Mouse (Mus musculus) left cerebral cortex, postnatal 4 days (tissue): ENCODE data around the gene Kansl2. TPM values are rescaled to one million over a fixed set of nuclear protein-coding genes. Genes with fewer than 3 reads are reported as not detected.
"Not testable (repeated sequence)": the region's sequence is repeated elsewhere in the genome, so short reads cannot be mapped to it uniquely, and the experiment has no call there.

Experiments
- DNase-seq: peaks from one replicate; pipeline ENCODE4 v3.0.0-alpha.2; 2022
- intact Hi-C: fragments of 180-260 bp; cut with DNase I; formaldehyde crosslinking; loops from one replicate; pipeline ENCODE4 v1.15.1; 2025
- total RNA-seq, 2 experiments: library from RNA; stranded (reverse); gene quantifications; 2 replicates each; pipeline ENCODE4 v1.2.3; 2021

The Kansl2 gene
- total RNA-seq, 2 experiments from 2014 or later, result 72.2 to 77.1 TPM

- DNase-seq, result no peak
- intact Hi-C loops, result no loop called here
These were observed 3.9 kb upstream of the Kansl2 start for GRCm38 (mm10) chr15:98537923-98538322.

GRCm38 (mm10) chr15:98536828-98537510 is 2.9 kb upstream of the Kansl2 start:
- intact Hi-C loops, result no loop called here
- no peak for DNase-seq

GRCm38 (mm10) chr15:98535921-98536320 is 1.9 kb upstream of the Kansl2 start:
- intact Hi-C loops, result no loop called here
- no peak for DNase-seq

- intact Hi-C loops, result no loop called here
- no peak for DNase-seq
These were observed 981 bp downstream of the Kansl2 start for GRCm38 (mm10) chr15:98533035-98533531.

GRCm38 (mm10) chr15:98532281-98532680 is 1.8 kb downstream of the Kansl2 start:
- intact Hi-C loops, result no loop called here
- no peak for DNase-seq

- intact Hi-C loops, result no loop called here
- DNase-seq, result no peak
These were observed 5.9 kb downstream of the Kansl2 start for GRCm38 (mm10) chr15:98528066-98528563.

- intact Hi-C loops, result no loop called here
- DNase-seq, result no peak
These were observed 6.8 kb downstream of the Kansl2 start for GRCm38 (mm10) chr15:98527056-98527771.

GRCm38 (mm10) chr15:98526057-98526456 is 8.0 kb downstream of the Kansl2 start:
- intact Hi-C loops, result no loop called here
- DNase-seq, result no peak

- intact Hi-C loops, result no loop called here
- no peak for DNase-seq
These were observed 12.8 kb downstream of the Kansl2 start for GRCm38 (mm10) chr15:98521245-98521644.

GRCm38 (mm10) chr15:98517380-98518355 is 16.4 kb downstream of the Kansl2 start:
- intact Hi-C loops, result loop anchor here (10.0 kb wide), 1 partner anchor 353 kb away; the partner anchor contains the start of genes Asb8 and Ccdc184
- DNase-seq, result peak; percentile 54

- not testable (repeated sequence) for DNase-seq
- intact Hi-C loops, result loop anchor here (10.0 kb wide), 1 partner anchor 350 kb away; the partner anchor contains the start of genes Asb8 and Ccdc184
These were observed 19.2 kb downstream of the Kansl2 start for GRCm38 (mm10) chr15:98514845-98515244.

- intact Hi-C loops, result loop anchor here (10.0 kb wide), 1 partner anchor 349 kb away; the partner anchor contains the start of genes Asb8 and Ccdc184
- DNase-seq, result no peak
These were observed 19.9 kb downstream of the Kansl2 start for GRCm38 (mm10) chr15:98514146-98514545.

GRCm38 (mm10) chr15:98513676-98514075 is 20.4 kb downstream of the Kansl2 start:
- intact Hi-C loops, result loop anchor here (10.0 kb wide), 1 partner anchor 349 kb away; the partner anchor contains the start of genes Asb8 and Ccdc184
- not testable (repeated sequence) for DNase-seq

- DNase-seq, result peak; percentile 36
These were observed 21.2 kb downstream of the Kansl2 start for GRCm38 (mm10) chr15:98512799-98513321.

GRCm38 (mm10) chr15:98512232-98512631 is 21.8 kb downstream of the Kansl2 start:
- no peak for DNase-seq
- intact Hi-C loops, result loop anchor here (10.0 kb wide), 1 partner anchor 347 kb away; the partner anchor contains the start of genes Asb8 and Ccdc184

More at GRCm38 (mm10) chr15:98512799-98513321, 21.2 kb downstream of the Kansl2 start:
- intact Hi-C loops, result loop anchor here (10.0 kb wide), 1 partner anchor 348 kb away; the partner anchor contains the start of genes Asb8 and Ccdc184

GRCm38 (mm10) chr15:98511386-98511928 is 22.6 kb downstream of the Kansl2 start:
- intact Hi-C loops, result loop anchor here (10.0 kb wide), 1 partner anchor 347 kb away; the partner anchor contains the start of genes Asb8 and Ccdc184
- no peak for DNase-seq

GRCm38 (mm10) chr15:98510438-98511385 is 23.4 kb downstream of the Kansl2 start:
- intact Hi-C loops, result loop anchor here (10.0 kb wide), 1 partner anchor 346 kb away; the partner anchor contains the start of genes Asb8 and Ccdc184
- DNase-seq, result peak; percentile 77

- intact Hi-C loops, result no loop called here
These were observed 24.7 kb downstream of the Kansl2 start for GRCm38 (mm10) chr15:98509387-98509786.

More at GRCm38 (mm10) chr15:98509387-98509786, 24.7 kb downstream of the Kansl2 start:
- DNase-seq, result no peak
